In genomic region chr12:17202492-17203322, GRCm38 (mm10) we compare ENCODE assay signal across 19 mouse cellular contexts. TPM values are rescaled to one million over a fixed set of nuclear protein-coding genes. Genes with fewer than 3 reads are reported as not detected.
DNase-seq lines count a peak whose midpoint lies in the region; ATAC-seq lines count a peak whose summit lies in the region.
"Had no signal": no experiment of that assay in that cellular context is flagged by ENCODE, and none has a peak within 500 bp of the region (broad histone marks: within the 10 kb centered on the region; RNA-seq: fewer than 3 reads in every experiment).

No protein-coding gene starts in this region.

- no peak overlapping the region for H3K4me3 ChIP-seq in hindbrain, embryonic 12.5 days
- no peak overlapping the region for H3K4me3 ChIP-seq in hindbrain, embryonic 16.5 days (ENCODE audit: low read length)
- no peak overlapping the region for H3K4me3 ChIP-seq in embryonic facial prominence, embryonic 13.5 days
- no peak overlapping the region for H3K4me3 ChIP-seq in midbrain, embryonic 11.5 days (ENCODE audit: low read depth, low read length)
- H3K4me3 ChIP-seq: embryonic facial prominence, embryonic 12.5 days; megakaryocyte, embryonic 14.5 days; neural tube, embryonic 12.5 days had no signal

- H3K36me3 ChIP-seq in hindbrain, embryonic 12.5 days, result no peaks in the 10 kb centered on the region
- no peaks in the 10 kb centered on the region for H3K36me3 ChIP-seq in hindbrain, embryonic 16.5 days (ENCODE audit: control insufficient read depth, insufficient read depth, low read length)
- H3K36me3 ChIP-seq in embryonic facial prominence, embryonic 13.5 days, result no peaks in the 10 kb centered on the region
- H3K36me3 ChIP-seq in midbrain, embryonic 11.5 days (ENCODE audit: control insufficient read depth, insufficient read depth, low read length), result no peaks in the 10 kb centered on the region
- H3K36me3 ChIP-seq: embryonic facial prominence, embryonic 12.5 days; G1E; neural tube, embryonic 12.5 days had no signal

- ATAC-seq in hindbrain, embryonic 12.5 days (ENCODE audit: low FRiP score), result peak; percentile 54; the same call in 1 of the 2 replicates
- ATAC-seq in hindbrain, embryonic 16.5 days, result no peak
- ATAC-seq in embryonic facial prominence, embryonic 13.5 days (ENCODE audit: insufficient number of reproducible peaks, insufficient read depth, low FRiP score, low TSS enrichment, low read depth), result no peak
- ATAC-seq in midbrain, embryonic 11.5 days (ENCODE audit: low FRiP score), result peak; percentile 55
- ATAC-seq in cerebellum, adult (ENCODE audit: insufficient number of reproducible peaks, low FRiP score, low TSS enrichment), result no peak

- no peaks in the 10 kb centered on the region for H3K9me3 ChIP-seq in hindbrain, embryonic 12.5 days (replicated peaks)
- no peaks in the 10 kb centered on the region for H3K9me3 ChIP-seq in hindbrain, embryonic 16.5 days (ENCODE audit: control insufficient read depth, low read length)
- no peaks in the 10 kb centered on the region for H3K9me3 ChIP-seq in embryonic facial prominence, embryonic 13.5 days
- no peaks in the 10 kb centered on the region for H3K9me3 ChIP-seq in midbrain, embryonic 11.5 days (ENCODE audit: control insufficient read depth, low read length)
- H3K9me3 ChIP-seq: embryonic facial prominence, embryonic 12.5 days; G1E; megakaryocyte, embryonic 14.5 days; neural tube, embryonic 12.5 days had no signal

- H3K27ac ChIP-seq in hindbrain, embryonic 12.5 days, result no peak overlapping the region
- no peak overlapping the region for H3K27ac ChIP-seq in hindbrain, embryonic 16.5 days (ENCODE audit: low read depth, low read length)
- no peak overlapping the region for H3K27ac ChIP-seq in embryonic facial prominence, embryonic 13.5 days
- H3K27ac ChIP-seq in midbrain, embryonic 11.5 days (ENCODE audit: low read depth, low read length), result no peak overlapping the region
- H3K27ac ChIP-seq: embryonic facial prominence, embryonic 12.5 days; neural tube, embryonic 12.5 days had no signal

- H3K9ac ChIP-seq in hindbrain, embryonic 12.5 days, result no peak overlapping the region
- H3K9ac ChIP-seq in hindbrain, embryonic 16.5 days (ENCODE audit: low read depth, low read length), result no peak overlapping the region
- H3K9ac ChIP-seq in embryonic facial prominence, embryonic 13.5 days, result no peak overlapping the region
- no peak overlapping the region for H3K9ac ChIP-seq in midbrain, embryonic 11.5 days (ENCODE audit: low read length)
- H3K9ac ChIP-seq: embryonic facial prominence, embryonic 12.5 days; neural tube, embryonic 12.5 days had no signal

- H3K4me2 ChIP-seq in hindbrain, embryonic 12.5 days (replicated peaks), result no peak overlapping the region
- H3K4me2 ChIP-seq in hindbrain, embryonic 16.5 days (ENCODE audit: low read length), result no peak overlapping the region; the same call in 1 of the 2 replicates
- peak overlapping the region; percentile 2; the same call in 1 of the 2 replicates for H3K4me2 ChIP-seq in embryonic facial prominence, embryonic 13.5 days
- no peak overlapping the region for H3K4me2 ChIP-seq in midbrain, embryonic 11.5 days
- H3K4me2 ChIP-seq: embryonic facial prominence, embryonic 12.5 days; neural tube, embryonic 12.5 days had no signal

- peak; percentile 27 for DNase-seq in R1 (ENCODE audit: low read depth, low spot score)
- peak; percentile 85 for DNase-seq in midbrain, embryonic 11.5 days (ENCODE audit: low spot score, missing footprints)
- DNase-seq in c-Kit-positive CD71-positive TER-119-positive erythroid progenitor cells, embryonic 14.5 days (ENCODE audit: low spot score), result no peak
- no peak for DNase-seq in right cerebral cortex, postnatal 4 days
- DNase-seq: B cell, adult 2 months; cerebellum, adult 2 months; heart, adult 11 months; heart, postnatal 36 days; kidney, adult 8-10 months; lung, adult 18-20 months; thymus, adult 2 months had no signal

- 43% methylated on average over 13 of the region's 13 CpGs for WGBS in hindbrain, embryonic 12.5 days
- WGBS in hindbrain, embryonic 16.5 days, result 45% methylated on average over 13 of the region's 13 CpGs
- 33% methylated on average over 13 of the region's 13 CpGs for WGBS in embryonic facial prominence, embryonic 13.5 days
- WGBS in midbrain, embryonic 11.5 days, result 61% methylated on average over 13 of the region's 13 CpGs

- peaks cover 8% of the 10 kb centered on the region; the same call in 1 of the 2 replicates for H3K4me1 ChIP-seq in hindbrain, embryonic 12.5 days
- H3K4me1 ChIP-seq in hindbrain, embryonic 16.5 days (ENCODE audit: control insufficient read depth, insufficient read depth, low read depth, low read length), result no peaks in the 10 kb centered on the region
- H3K4me1 ChIP-seq in embryonic facial prominence, embryonic 13.5 days, result peaks cover 3% of the 10 kb centered on the region; the same call in 1 of the 2 replicates
- H3K4me1 ChIP-seq in midbrain, embryonic 11.5 days (ENCODE audit: control insufficient read depth, insufficient read depth, low read length), result 0 out of 2 replicates have a peak, but pooled peaks cover 3% of the 10 kb centered on the region
- H3K4me1 ChIP-seq: megakaryocyte, embryonic 14.5 days; neural tube, embryonic 12.5 days had no signal

- H3K27me3 ChIP-seq in hindbrain, embryonic 12.5 days, result no peaks in the 10 kb centered on the region
- no peaks in the 10 kb centered on the region for H3K27me3 ChIP-seq in hindbrain, embryonic 16.5 days (replicated peaks; ENCODE audit: control insufficient read depth, insufficient read depth, low read length)
- no peaks in the 10 kb centered on the region for H3K27me3 ChIP-seq in embryonic facial prominence, embryonic 13.5 days
- H3K27me3 ChIP-seq in midbrain, embryonic 11.5 days (ENCODE audit: control insufficient read depth, insufficient read depth, low read length), result no peaks in the 10 kb centered on the region
- H3K27me3 ChIP-seq: embryonic facial prominence, embryonic 12.5 days; neural tube, embryonic 12.5 days had no signal

RNA-seq across cellular contexts. Expression of gene Kcnf1, which starts 26.0 kb away (rescaled TPM):
- polyA plus RNA-seq in hindbrain, embryonic 12.5 days (2016; fragmentation: Nextera tagmentation; extraction: Ambion mirVana), result 1.2 and 1.3 TPM in 2 replicates
- 4.9 and 5.6 TPM in 2 replicates for polyA plus RNA-seq in hindbrain, embryonic 16.5 days (2015; fragmentation: Nextera tagmentation; extraction: Ambion mirVana)
- polyA plus RNA-seq in embryonic facial prominence, embryonic 13.5 days (2015; fragmentation: Nextera tagmentation; extraction: Ambion mirVana), result 0.70 and 0.80 TPM in 2 replicates
- 0.31 and 0.54 TPM in 2 replicates for polyA plus RNA-seq in midbrain, embryonic 11.5 days (2014; fragmentation: Nextera tagmentation; extraction: Ambion mirVana)
- polyA plus RNA-seq: G1E had no signal

Comparison
In these comparisons a context has a peak if more than half of its experiments do, and no peak if none do; other contexts are left out.
1. ATAC-seq: peak in hindbrain, embryonic 12.5 days (single experiment) and midbrain, embryonic 11.5 days (single experiment); none in hindbrain, embryonic 16.5 days (single experiment), embryonic facial prominence, embryonic 13.5 days (single experiment) and cerebellum, adult (single experiment).
2. DNase-seq: peak in R1 (single experiment) and midbrain, embryonic 11.5 days (single experiment); none in c-Kit-positive CD71-positive TER-119-positive erythroid progenitor cells, embryonic 14.5 days (single experiment) and right cerebral cortex, postnatal 4 days (single experiment).